Mouse (Mus musculus) MEL (cell line): Measurements from ENCODE around the gene Zmynd12.

Source experiments
- CTCF ChIP-seq, 3 experiments: IDR thresholded peaks in 2 of 3; conservative IDR thresholded peaks in 1 of 3; 2 replicates each; pipeline ENCODE4 v1.5.1; 2011 to 2012; ENCODE audit warnings: low read length in 3 of 3, low read depth in 2 of 3, mild to moderate bottlenecking in 2 of 3, improper control_type of control experiment in 1 of 3, inconsistent platforms in 1 of 3, mixed read lengths in 1 of 3, moderate library complexity in 1 of 3; ENCODE audit not compliant: control insufficient read depth in 1 of 3, insufficient read depth in 1 of 3, poor library complexity in 1 of 3, severe bottlenecking in 1 of 3
- E2F4 ChIP-seq: IDR thresholded peaks from 2 replicates; pipeline ENCODE4 v1.6.1; 2011; ENCODE audit warnings: low read depth, low read length, improper control_type of control experiment, borderline replicate concordance
- MAX ChIP-seq: IDR thresholded peaks from 2 replicates; pipeline ENCODE4 v1.6.1; 2011; ENCODE audit warnings: low read length, improper control_type of control experiment
- MYB ChIP-seq: IDR thresholded peaks from 2 replicates; pipeline ENCODE4 v1.6.1; 2011; ENCODE audit warnings: mild to moderate bottlenecking, low read depth, low read length, improper control_type of control experiment
- POLR2A ChIP-seq, 2 experiments: IDR thresholded peaks; 2 replicates each; pipeline ENCODE4 v1.6.1; 2011 to 2012; ENCODE audit warnings: low read length in 2 of 2, mild to moderate bottlenecking in 2 of 2, control low read depth in 1 of 2, improper control_type of control experiment in 1 of 2, low read depth in 1 of 2, moderate library complexity in 1 of 2; ENCODE audit not compliant: control insufficient read depth in 1 of 2, insufficient read depth in 1 of 2, poor library complexity in 1 of 2
- POLR2AphosphoS2 ChIP-seq: IDR thresholded peaks from 2 replicates; pipeline ENCODE4 v1.6.1; 2011; ENCODE audit warnings: low read length, improper control_type of control experiment
- POLR2AphosphoS5 ChIP-seq: IDR thresholded peaks from 2 replicates; pipeline ENCODE4 v1.6.1; 2012; ENCODE audit warnings: low read depth, borderline replicate concordance, mild to moderate bottlenecking, inconsistent platforms, low read length, moderate library complexity, mixed read lengths
- RCOR1 ChIP-seq: IDR thresholded peaks from 2 replicates; pipeline ENCODE4 v1.6.1; 2012; ENCODE audit warnings: low read depth, mild to moderate bottlenecking, inconsistent platforms, low read length, improper control_type of control experiment
- SIN3A ChIP-seq: IDR thresholded peaks from 2 replicates; pipeline ENCODE4 v1.6.1; 2012; ENCODE audit warnings: low read length, improper control_type of control experiment, inconsistent platforms

DNA sequence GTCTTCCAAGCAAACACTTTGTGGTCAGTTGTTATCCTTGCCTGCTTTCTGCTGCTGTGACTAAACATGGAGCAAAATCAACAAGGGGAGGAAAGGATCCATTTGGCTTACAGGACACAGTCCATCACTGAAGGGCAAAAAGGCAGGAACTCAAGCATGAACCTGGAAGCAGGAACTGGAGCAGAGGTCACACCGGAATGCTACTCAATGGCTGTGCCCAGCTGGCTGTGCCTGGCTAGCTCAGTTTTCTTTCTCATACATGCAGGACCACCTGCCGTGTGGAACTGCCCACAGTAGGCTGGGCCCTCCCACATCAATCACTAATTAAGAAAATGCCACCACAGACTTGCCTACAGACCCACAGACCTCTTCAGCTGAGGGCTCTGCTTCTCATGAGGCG lies 33.4 kb upstream of the Zmynd12 start:
- no peak for TF ChIP-seq CTCF (IDR thresholded peaks at IDR 0.05 in 2 of 3, conservative IDR thresholded peaks at IDR 0.05 in 1 of 3; ENCODE audit: control insufficient read depth in 1 of 3, insufficient read depth in 1 of 3, low read depth in 2 of 3, low read length in 3 of 3, poor library complexity in 1 of 3, severe bottlenecking in 1 of 3)
- no peak for TF ChIP-seq E2F4
- no peak for TF ChIP-seq MAX
- no peak for TF ChIP-seq POLR2AphosphoS2
- TF ChIP-seq POLR2A (IDR thresholded peaks at IDR 0.05; ENCODE audit: control insufficient read depth in 1 of 2, insufficient read depth in 1 of 2, low read depth in 1 of 2, low read length in 2 of 2, poor library complexity in 1 of 2), result no peak
- no peak for TF ChIP-seq MYB
- TF ChIP-seq POLR2AphosphoS5, result no peak
- TF ChIP-seq SIN3A, result no peak
- TF ChIP-seq RCOR1, result no peak
